Mouse (Mus musculus) testis, adult 2 months (tissue): ENCODE data around the gene Erc2. TPM values are rescaled to one million over a fixed set of nuclear protein-coding genes. Genes with fewer than 3 reads are reported as not detected.

Experiments
- H3K27ac ChIP-seq: fragments of 200-500 bp; 2 replicates; pipeline ENCODE4 v1.5.1; 2012; ENCODE audit warnings: low read depth, low read length; ENCODE audit not compliant: control insufficient read depth, insufficient read depth
- H3K27me3 ChIP-seq: fragments of 200-500 bp; 2 replicates; pipeline ENCODE4 v1.6.1; 2012; ENCODE audit warnings: mild to moderate bottlenecking, low read length, moderate library complexity; ENCODE audit not compliant: control insufficient read depth, insufficient read depth
- H3K36me3 ChIP-seq: fragments of 200-500 bp; 2 replicates; pipeline ENCODE4 v1.6.1; 2012; ENCODE audit warnings: mild to moderate bottlenecking, low read length; ENCODE audit not compliant: control insufficient read depth, insufficient read depth
- H3K4me1 ChIP-seq: fragments of 200-500 bp; 2 replicates; pipeline ENCODE4 v1.6.1; 2012; ENCODE audit warnings: low read length; ENCODE audit not compliant: control insufficient read depth, insufficient read depth
- H3K4me3 ChIP-seq: fragments of 200-500 bp; 2 replicates; pipeline ENCODE4 v1.5.1; 2012; ENCODE audit warnings: low read depth, mild to moderate bottlenecking, low read length, moderate library complexity, mixed read lengths; ENCODE audit not compliant: control insufficient read depth
- CTCF ChIP-seq: fragments of 200-500 bp; IDR thresholded peaks from 2 replicates; pipeline ENCODE4 v1.5.1; 2012; ENCODE audit warnings: low read depth, mild to moderate bottlenecking, inconsistent platforms, low read length, moderate library complexity; ENCODE audit not compliant: control insufficient read depth, insufficient read depth, insufficient replicate concordance
- POLR2A ChIP-seq: fragments of 200-500 bp; IDR thresholded peaks from 2 replicates; pipeline ENCODE4 v1.6.1; 2012; ENCODE audit warnings: low read depth, mild to moderate bottlenecking, inconsistent platforms, low read length, moderate library complexity; ENCODE audit not compliant: control insufficient read depth
- polyA plus RNA-seq: library from polyadenylated mRNA; depleted of rRNA; stranded (reverse); fragments of >200 nt; gene quantifications from 2 replicates; pipeline ENCODE4 v1.2.3, GENCODE M21; 2012

The Erc2 gene
- polyA plus RNA-seq, 1 experiment = 2.4 TPM

- no peak overlapping the region for H3K27ac ChIP-seq
- no peaks in the 10 kb centered on the region for H3K4me1 ChIP-seq
- H3K36me3 ChIP-seq = no peaks in the 10 kb centered on the region
- no peak for TF ChIP-seq POLR2A
- no peak for TF ChIP-seq CTCF
- no peaks in the 10 kb centered on the region for H3K27me3 ChIP-seq
- no peak overlapping the region for H3K4me3 ChIP-seq
Observed at GRCm38 (mm10) chr14:27682368-27683052, 60.3 kb downstream of the Erc2 start.

GRCm38 (mm10) chr14:27695781-27696180, 73.6 kb downstream of the Erc2 start:
- H3K36me3 ChIP-seq = no peaks in the 10 kb centered on the region
- TF ChIP-seq POLR2A (no peak), CTCF (no peak)
- no peaks in the 10 kb centered on the region for H3K27me3 ChIP-seq

GRCm38 (mm10) chr14:27717364-27717763, 95.1 kb downstream of the Erc2 start:
- TF ChIP-seq POLR2A (no peak), CTCF (no peak)
- Histone ChIP-seq H3K27me3 (no peaks in the 10 kb centered on the region), H3K4me3 (no peak overlapping the region), H3K27ac (no peak overlapping the region), H3K36me3 (no peaks in the 10 kb centered on the region), H3K4me1 (no peaks in the 10 kb centered on the region)

More at GRCm38 (mm10) chr14:27695781-27696180, 73.6 kb downstream of the Erc2 start:
- Histone ChIP-seq H3K4me1 (no peaks in the 10 kb centered on the region), H3K4me3 (no peak overlapping the region), H3K27ac (no peak overlapping the region)

GRCm38 (mm10) chr14:27719601-27720000, 97.4 kb downstream of the Erc2 start:
- Histone ChIP-seq H3K27me3 (no peaks in the 10 kb centered on the region), H3K4me1 (no peaks in the 10 kb centered on the region)
- no peak for TF ChIP-seq CTCF
- no peak for TF ChIP-seq POLR2A

GRCm38 (mm10) chr14:27720944-27721343, 98.7 kb downstream of the Erc2 start:
- H3K27ac ChIP-seq = no peak overlapping the region
- no peaks in the 10 kb centered on the region for H3K4me1 ChIP-seq
- H3K36me3 ChIP-seq = no peaks in the 10 kb centered on the region
- H3K4me3 ChIP-seq = no peak overlapping the region
- TF ChIP-seq CTCF (no peak), POLR2A (no peak)
- no peaks in the 10 kb centered on the region for H3K27me3 ChIP-seq

More at GRCm38 (mm10) chr14:27719601-27720000, 97.4 kb downstream of the Erc2 start:
- H3K4me3 ChIP-seq = no peak overlapping the region
- no peak overlapping the region for H3K27ac ChIP-seq
- no peaks in the 10 kb centered on the region for H3K36me3 ChIP-seq

GRCm38 (mm10) chr14:27721759-27722158, 99.5 kb downstream of the Erc2 start:
- Histone ChIP-seq H3K27ac (no peak overlapping the region), H3K27me3 (no peaks in the 10 kb centered on the region), H3K4me3 (no peak overlapping the region), H3K36me3 (no peaks in the 10 kb centered on the region), H3K4me1 (no peaks in the 10 kb centered on the region)
- no peak for TF ChIP-seq POLR2A
- no peak for TF ChIP-seq CTCF

- no peaks in the 10 kb centered on the region for H3K36me3 ChIP-seq
- no peak overlapping the region for H3K27ac ChIP-seq
- no peaks in the 10 kb centered on the region for H3K27me3 ChIP-seq
- no peaks in the 10 kb centered on the region for H3K4me1 ChIP-seq
- H3K4me3 ChIP-seq = no peak overlapping the region
- TF ChIP-seq CTCF (no peak), POLR2A (no peak)
Observed at GRCm38 (mm10) chr14:27727541-27727940, 105.3 kb downstream of the Erc2 start.
